Mouse (Mus musculus): ENCODE measurements around the gene Olfr553.

GRCm38 (mm10) chr7:102636665-102637064 is 18.6 kb upstream of the Olfr553 start:
- TF ChIP-seq POLR2A (IDR thresholded peaks at IDR 0.05; ENCODE audit: control insufficient read depth, extremely low read depth, insufficient read depth, low read length, poor library complexity) (no peak), CTCF (IDR thresholded peaks at IDR 0.05; ENCODE audit: borderline replicate concordance, control insufficient read depth, extremely low read depth, insufficient read depth, low read length, poor library complexity) (no peak)

All from thymus, adult 2 months (tissue).